Mouse (Mus musculus) hindbrain, embryonic 11.5 days (tissue): ENCODE data around the gene Prkacb. TPM values are rescaled to one million over a fixed set of nuclear protein-coding genes. Genes with fewer than 3 reads are reported as not detected.

Experiments used
- ATAC-seq: fragments of 200-750 bp; cut with Nextera tagmentation; 2 replicates; pipeline ENCODE4 v1.8.0; 2017; ENCODE audit warnings: mild to moderate bottlenecking, moderate TSS enrichment, moderate library complexity; ENCODE audit not compliant: low FRiP score
- DNase-seq: peaks from one replicate; pipeline ENCODE4 v3.0.0-alpha.2; 2015; ENCODE audit warnings: low spot score
- H3K27ac ChIP-seq: fragments of 300-500 bp; sonication (generic); 2 replicates; pipeline ENCODE4 v1.5.1; 2014; ENCODE audit warnings: mild to moderate bottlenecking, low read depth, low read length
- H3K27me3 ChIP-seq: fragments of 300-500 bp; sonication (generic); 2 replicates; pipeline ENCODE4 v1.6.1; 2014; ENCODE audit warnings: mild to moderate bottlenecking, low read length, moderate library complexity, mixed read lengths; ENCODE audit not compliant: control insufficient read depth, insufficient read depth
- H3K36me3 ChIP-seq: fragments of 300-500 bp; sonication (generic); 2 replicates; pipeline ENCODE4 v1.6.1; 2014; ENCODE audit warnings: mild to moderate bottlenecking, low read length, moderate library complexity, mixed read lengths; ENCODE audit not compliant: control insufficient read depth, insufficient read depth
- H3K4me1 ChIP-seq: fragments of 300-500 bp; sonication (generic); replicated peaks from 2 replicates; pipeline ENCODE4 v1.6.1; 2014; ENCODE audit warnings: low read length, mixed read lengths; ENCODE audit not compliant: control insufficient read depth, insufficient read depth
- H3K4me2 ChIP-seq: fragments of 300-500 bp; sonication (generic); replicated peaks from 2 replicates; pipeline ENCODE4 v1.6.1; 2014; ENCODE audit warnings: mild to moderate bottlenecking, low read depth, low read length
- H3K4me3 ChIP-seq: fragments of 300-500 bp; sonication (generic); 2 replicates; pipeline ENCODE4 v1.5.1; 2014; ENCODE audit warnings: low read depth, low read length
- H3K9ac ChIP-seq: fragments of 300-500 bp; sonication (generic); 2 replicates; pipeline ENCODE4 v1.6.1; 2014; ENCODE audit warnings: low read depth, low read length
- H3K9me3 ChIP-seq: fragments of 300-500 bp; sonication (generic); 2 replicates; pipeline ENCODE4 v1.6.1; 2016; ENCODE audit warnings: low read length; ENCODE audit not compliant: control insufficient read depth
- WGBS: fragments of 180-500 bp; shearing (Covaris S2); extraction: QIAGEN DNeasy Blood & Tissue Kit; methylation state at CpG from one replicate; pipeline ENCODE4 v1.1.7; 2014; 5-methylcytosine and 5-hydroxymethylcytosine counted together
- polyA plus RNA-seq: library from polyadenylated mRNA; unstranded; fragments of >200 nt; fragmentation: Nextera tagmentation; extraction: Ambion mirVana; gene quantifications from 2 replicates; pipeline ENCODE4 v1.2.1, GENCODE M21; 2014

The Prkacb gene
- polyA plus RNA-seq, 1 experiment from 2014 or later, result 64.8 TPM

GRCm38 (mm10) chr3:146681696-146682095, 131.1 kb downstream of the Prkacb start:
- Histone ChIP-seq H3K9me3 (no peaks in the 10 kb centered on the region), H3K27ac (no peak overlapping the region)
- 88% methylated on average over 8 of the region's 8 CpGs for WGBS

GRCm38 (mm10) chr3:146680625-146681024, 132.2 kb downstream of the Prkacb start:
- H3K36me3 ChIP-seq, result no peaks in the 10 kb centered on the region
- H3K4me1 ChIP-seq, result peaks cover 3% of the 10 kb centered on the region; the same call in 1 of the 2 replicates
- H3K27ac ChIP-seq, result no peak overlapping the region
- DNase-seq (no peak), ATAC-seq (no peak)
- no peaks in the 10 kb centered on the region for H3K9me3 ChIP-seq
- H3K4me3 ChIP-seq, result no peak overlapping the region
- H3K27me3 ChIP-seq, result no peaks in the 10 kb centered on the region; the same call in 1 of the 2 replicates
- no peak overlapping the region for H3K4me2 ChIP-seq
- no peak overlapping the region for H3K9ac ChIP-seq
- WGBS, result 93% methylated on average over 13 of the region's 13 CpGs

More at GRCm38 (mm10) chr3:146681696-146682095, 131.1 kb downstream of the Prkacb start:
- no peaks in the 10 kb centered on the region; the same call in 1 of the 2 replicates for H3K27me3 ChIP-seq
- H3K36me3 ChIP-seq, result no peaks in the 10 kb centered on the region
- peaks cover 3% of the 10 kb centered on the region; the same call in 1 of the 2 replicates for H3K4me1 ChIP-seq
- DNase-seq, result no peak
- no peak overlapping the region for H3K9ac ChIP-seq
- no peak overlapping the region for H3K4me3 ChIP-seq
- ATAC-seq, result no peak
- H3K4me2 ChIP-seq, result no peak overlapping the region

GRCm38 (mm10) chr3:146679646-146680045, 133.1 kb downstream of the Prkacb start:
- Histone ChIP-seq H3K27me3 (no peaks in the 10 kb centered on the region; the same call in 1 of the 2 replicates), H3K36me3 (no peaks in the 10 kb centered on the region), H3K9ac (no peak overlapping the region), H3K4me3 (no peak overlapping the region), H3K9me3 (no peaks in the 10 kb centered on the region), H3K27ac (no peak overlapping the region), H3K4me2 (no peak overlapping the region), H3K4me1 (no peaks in the 10 kb centered on the region)
- no peak for DNase-seq
- ATAC-seq, result no peak
- 96% methylated on average over 16 of the region's 16 CpGs for WGBS

Other genes with a start within 250 kb of the Prkacb start
- gene Uox, start 242.6 kb downstream of the Prkacb start, polyA plus RNA-seq, result not detected in 2 replicates
- gene Dnase2b, start 197.4 kb downstream of the Prkacb start, polyA plus RNA-seq, result not detected in 2 replicates
- not detected in 2 replicates for gene 4930503B20Rik, start 161.7 kb downstream of the Prkacb start, polyA plus RNA-seq
- gene Samd13, start 127.4 kb downstream of the Prkacb start, polyA plus RNA-seq, result 0.56 and 0.60 TPM in 2 replicates
- gene Ttll7, start 39.4 kb upstream of the Prkacb start, polyA plus RNA-seq, result 9.7 and 11.2 TPM in 2 replicates